8 mouse cellular contexts compared by ENCODE assay signal in genomic region chr12:111274447-111275149, GRCm38 (mm10). TPM values are rescaled to one million over a fixed set of nuclear protein-coding genes. Genes with fewer than 3 reads are reported as not detected.
A peak's percentile ranks its signal among the peaks of the same experiment; 100 is the strongest.
DNase-seq lines count a peak whose midpoint lies in the region; ATAC-seq and TF ChIP-seq lines count a peak whose summit lies in the region.

No protein-coding gene starts in this region.

- DNase-seq in heart, adult 2 months = peak in 1 of 2 experiments; percentile 19
- DNase-seq in heart, adult 8-10 months (ENCODE audit: low spot score) = no peak
- no peak for DNase-seq in thymus, adult 2 months
- no peak for DNase-seq in thymus, postnatal 0 days (ENCODE audit: low spot score)
- no peak for DNase-seq in liver, embryonic 11.5 days (ENCODE audit: low spot score)
- no peak for DNase-seq in urinary bladder, postnatal 25 days (ENCODE audit: low spot score)
- no peak for DNase-seq in left cerebral cortex, adult 18-20 months (ENCODE audit: low spot score in 2 of 2)

- no peak for ATAC-seq in liver, embryonic 11.5 days (replicated peaks; ENCODE audit: low FRiP score)
- no peak for ATAC-seq in inflammation-experienced regulatory T-cells, adult 6 months

- peaks cover 39% of the 10 kb centered on the region for H3K27me3 ChIP-seq in heart, adult 2 months (ENCODE audit: control insufficient read depth, insufficient read depth, low read length)
- peaks cover 20% of the 10 kb centered on the region for H3K27me3 ChIP-seq in thymus, adult 2 months (ENCODE audit: control insufficient read depth, insufficient read depth, low read length)
- peaks cover 78% of the 10 kb centered on the region for H3K27me3 ChIP-seq in liver, embryonic 11.5 days (replicated peaks; ENCODE audit: control insufficient read depth, insufficient read depth, low read length)

- H3K9ac ChIP-seq in heart, adult 2 months (ENCODE audit: low read depth, low read length) = no peak overlapping the region; the same call in 1 of the 2 replicates
- 0 out of 2 replicates have a peak overlapping the region, but pooled peaks have one; percentile 12 for H3K9ac ChIP-seq in liver, embryonic 11.5 days (ENCODE audit: low read depth, low read length)

- peak overlapping the region; percentile 26 for H3K4me3 ChIP-seq in heart, adult 2 months
- 0 out of 2 replicates have a peak overlapping the region, but pooled peaks have one; percentile 3 for H3K4me3 ChIP-seq in thymus, adult 2 months (ENCODE audit: control insufficient read depth, insufficient read depth, low read length)
- peak overlapping the region; percentile 44 for H3K4me3 ChIP-seq in liver, embryonic 11.5 days (ENCODE audit: low read depth, low read length)

- TF ChIP-seq POLR2A in heart, adult 2 months (IDR thresholded peaks at IDR 0.05; ENCODE audit: insufficient read depth, low read depth, low read length) = no peak
- TF ChIP-seq POLR2A in thymus, adult 2 months (IDR thresholded peaks at IDR 0.05; ENCODE audit: control insufficient read depth, extremely low read depth, insufficient read depth, low read length, poor library complexity) = no peak

- peak overlapping the region; percentile 71 for H3K4me2 ChIP-seq in liver, embryonic 11.5 days

- H3K27ac ChIP-seq in heart, adult 2 months = no peak overlapping the region
- no peak overlapping the region for H3K27ac ChIP-seq in thymus, adult 2 months (ENCODE audit: control insufficient read depth, insufficient read depth, low read length)
- H3K27ac ChIP-seq in liver, embryonic 11.5 days (ENCODE audit: low read depth, low read length) = no peak overlapping the region

- no peak for TF ChIP-seq EP300 in heart, adult 2 months (IDR thresholded peaks at IDR 0.05; ENCODE audit: insufficient read depth, low read depth, low read length)

- 0 out of 2 replicates have a peak, but pooled peaks cover 4% of the 10 kb centered on the region for H3K9me3 ChIP-seq in liver, embryonic 11.5 days (ENCODE audit: control insufficient read depth, low read length)

- WGBS in heart, adult 2 months = 3% methylated on average over 80 of the region's 80 CpGs
- 5% methylated on average over 80 of the region's 80 CpGs for WGBS in thymus, adult 2 months
- 5% methylated on average over 80 of the region's 80 CpGs for WGBS in liver, embryonic 11.5 days

- intact Hi-C loops in heart, adult 2 months (cut with DNase I) = loop anchor here (5.0 to 10.0 kb wide), 2 partner anchors 138 to 190 kb away; no protein-coding TSS in a partner anchor

- no peaks in the 10 kb centered on the region for H3K4me1 ChIP-seq in heart, adult 2 months (ENCODE audit: control insufficient read depth, insufficient read depth, low read length)
- peaks cover 6% of the 10 kb centered on the region; the same call in 1 of the 2 replicates for H3K4me1 ChIP-seq in thymus, adult 2 months (replicated peaks; ENCODE audit: control insufficient read depth, insufficient read depth, low read length)
- peaks cover 22% of the 10 kb centered on the region for H3K4me1 ChIP-seq in liver, embryonic 11.5 days (replicated peaks; ENCODE audit: control insufficient read depth, insufficient read depth, low read length)

- TF ChIP-seq CTCF in heart, adult 2 months (IDR thresholded peaks at IDR 0.05) = no peak
- no peak for TF ChIP-seq CTCF in thymus, adult 2 months (IDR thresholded peaks at IDR 0.05; ENCODE audit: borderline replicate concordance, control insufficient read depth, extremely low read depth, insufficient read depth, low read length, poor library complexity)

- H3K36me3 ChIP-seq in heart, adult 2 months (ENCODE audit: control insufficient read depth, insufficient read depth, low read length) = no peaks in the 10 kb centered on the region
- H3K36me3 ChIP-seq in thymus, adult 2 months (ENCODE audit: control insufficient read depth, insufficient read depth, low read length) = no peaks in the 10 kb centered on the region
- no peaks in the 10 kb centered on the region for H3K36me3 ChIP-seq in liver, embryonic 11.5 days (ENCODE audit: control insufficient read depth, insufficient read depth, low read length)

- H3K79me2 ChIP-seq in heart, adult 2 months (replicated peaks; ENCODE audit: control insufficient read depth, insufficient read depth, low read length) = no peaks in the 10 kb centered on the region

RNA-seq across cellular contexts. Expression of gene Amn, which starts 3.7 kb away (rescaled TPM):
- not detected for total RNA-seq in heart, adult 2 months (2021)
- polyA plus RNA-seq in heart, adult 2 months (2012; rRNA removed) = not detected in 2 replicates
- under 1 TPM in 1 of 4 experiments, not detected in 3; 0.41 TPM for total RNA-seq in heart, adult 8-10 months (2022)
- polyA plus RNA-seq in thymus, adult 2 months (2012; rRNA removed) = 7.0 and 8.8 TPM in 2 replicates
- polyA plus RNA-seq in thymus, postnatal 0 days (2015; fragmentation: Nextera tagmentation; extraction: Ambion mirVana) = 0.93 and 1.0 TPM in 2 replicates
- polyA plus RNA-seq in liver, embryonic 11.5 days (2014; fragmentation: Nextera tagmentation; extraction: Ambion mirVana) = 1.0 and 1.7 TPM in 2 replicates
- not detected for polyA plus RNA-seq in inflammation-experienced regulatory T-cells, adult 6 months (2017; shearing (Covaris generic))
- total RNA-seq in left cerebral cortex, adult 18-20 months (2021) = 1 to 10 TPM; 9.1 to 9.7 TPM
